Mouse (Mus musculus): Measurements from ENCODE around the gene Rbmxl2.

GRCm38 (mm10) chr7:107236854-107237253 is 27.6 kb downstream of the Rbmxl2 start:
- TF ChIP-seq BHLHE40 (IDR thresholded peaks at IDR 0.05; ENCODE audit: borderline replicate concordance, low read depth, low read length), result no peak
- TF ChIP-seq EP300 (IDR thresholded peaks at IDR 0.05; ENCODE audit: low read depth in 1 of 2, low read length in 2 of 2), result no peak
- no peak for TF ChIP-seq CTCF (IDR thresholded peaks at IDR 0.05 in 2 of 3, conservative IDR thresholded peaks at IDR 0.05 in 1 of 3; ENCODE audit: control insufficient read depth in 1 of 3, insufficient read depth in 1 of 3, low read depth in 2 of 3, low read length in 3 of 3, poor library complexity in 1 of 3, severe bottlenecking in 1 of 3)
- TF ChIP-seq POLR2AphosphoS2 (IDR thresholded peaks at IDR 0.05; ENCODE audit: low read length), result no peak
- no peak for TF ChIP-seq MYB (IDR thresholded peaks at IDR 0.05; ENCODE audit: low read depth, low read length)
- TF ChIP-seq HCFC1 (IDR thresholded peaks at IDR 0.05; ENCODE audit: low read depth, low read length), result no peak
- TF ChIP-seq USF1 (IDR thresholded peaks at IDR 0.05; ENCODE audit: low read depth, low read length), result no peak
- no peak for TF ChIP-seq SMC3 (IDR thresholded peaks at IDR 0.05; ENCODE audit: low read depth, low read length)
- TF ChIP-seq MXI1 (IDR thresholded peaks at IDR 0.05; ENCODE audit: low read depth, low read length), result no peak
- no peak for TF ChIP-seq POLR2A (IDR thresholded peaks at IDR 0.05; ENCODE audit: control insufficient read depth in 1 of 2, insufficient read depth in 1 of 2, low read depth in 1 of 2, low read length in 2 of 2, poor library complexity in 1 of 2)
- no peak for TF ChIP-seq MAX (IDR thresholded peaks at IDR 0.05; ENCODE audit: low read length)
- no peak for TF ChIP-seq ZMIZ1 (IDR thresholded peaks at IDR 0.05; ENCODE audit: low read depth, low read length)
- TF ChIP-seq TCF12 (IDR thresholded peaks at IDR 0.05; ENCODE audit: low read depth, low read length), result no peak
- TF ChIP-seq ZC3H11A (IDR thresholded peaks at IDR 0.05; ENCODE audit: low read depth, low read length), result no peak

Measured in MEL (cell line).